Mouse (Mus musculus): ENCODE data around the gene Etfb. TPM values are rescaled to one million over a fixed set of nuclear protein-coding genes. Genes with fewer than 3 reads are reported as not detected.
"Not testable (repeated sequence)": the region's sequence is repeated elsewhere in the genome, so short reads cannot be mapped to it uniquely, and the experiment has no call there.

Gene Etfb
- 100 to 1,000 TPM; 882 to 955 TPM for total RNA-seq (2021)

DNA sequence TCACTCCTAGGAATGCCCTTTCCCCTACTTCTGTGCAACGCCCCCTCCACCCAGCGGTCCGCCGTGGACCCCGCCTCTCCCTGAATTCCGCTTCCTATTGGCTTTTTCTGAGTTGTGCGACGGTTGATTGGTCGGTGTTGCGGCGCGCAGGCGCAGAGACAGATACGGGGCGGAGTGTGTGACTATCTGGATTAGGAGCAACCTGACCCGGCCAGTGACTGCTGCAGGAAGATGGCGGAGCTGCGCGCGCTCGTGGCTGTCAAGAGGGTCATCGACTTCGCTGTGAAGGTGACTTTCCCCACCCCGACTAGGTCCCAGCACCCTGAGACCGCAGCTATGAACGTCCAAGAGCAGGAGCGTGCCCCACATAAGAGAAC is at the start of gene Etfb, which contains the start of gene Gm45233:
Gene Etfb, plus strand, starts transcription at position 167 of the 377 bp plus-strand sequence.
Gene Gm45233, plus strand, starts transcription at position 212 of the 377 bp plus-strand sequence.
- peak; percentile 95 for DNase-seq

GRCm38 (mm10) chr7:43399501-43399900 is 44.4 kb upstream of the Etfb start:
- DNase-seq: no peak

- no peak for DNase-seq
Observed at GRCm38 (mm10) chr7:43402718-43403117, 41.2 kb upstream of the Etfb start.

GRCm38 (mm10) chr7:43407573-43407972 is 36.3 kb upstream of the Etfb start:
- DNase-seq: no peak

- DNase-seq: no peak
Observed at GRCm38 (mm10) chr7:43408131-43408553, 35.7 kb upstream of the Etfb start, which contains the start of gene Siglecg. Siglecg (plus strand) TSS chr7:43408204.

DNA sequence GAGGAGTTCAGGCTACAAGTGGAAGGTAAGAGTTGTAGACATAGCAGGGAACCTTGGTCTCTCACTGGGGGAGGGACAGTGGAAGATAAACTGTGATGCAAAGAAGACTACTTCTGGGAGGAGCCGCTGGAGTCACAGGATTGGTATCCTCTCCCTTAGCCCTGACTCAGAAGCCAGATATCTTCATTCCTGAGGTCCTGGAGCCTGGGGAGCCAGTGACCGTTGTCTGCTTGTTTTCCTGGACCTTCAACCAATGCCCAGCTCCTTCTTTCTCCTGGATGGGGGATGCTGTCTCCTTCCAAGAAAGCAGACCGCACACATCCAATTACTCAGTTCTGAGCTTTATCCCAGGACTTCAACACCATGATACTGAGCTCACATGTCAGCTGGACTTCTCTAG is 34.8 kb upstream of the Etfb start:
- no peak for DNase-seq

DNA sequence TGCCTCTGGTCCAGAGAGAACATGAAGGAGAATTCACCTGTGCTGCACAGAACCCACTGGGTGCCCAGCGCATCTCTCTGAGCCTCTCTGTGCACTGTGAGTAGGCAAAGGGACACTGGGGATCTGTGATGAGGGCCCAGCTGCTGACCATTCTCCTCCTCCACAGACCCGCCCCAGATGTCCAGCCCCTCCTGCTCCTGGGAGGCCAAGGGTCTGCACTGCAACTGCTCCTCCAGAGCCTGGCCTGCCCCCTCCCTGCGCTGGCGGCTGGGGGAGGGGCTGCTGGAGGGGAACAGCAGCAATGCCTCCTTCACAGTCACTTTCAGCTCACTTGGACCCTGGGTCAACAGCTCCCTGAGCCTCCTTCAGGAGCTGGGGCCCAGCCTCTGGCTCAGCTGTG is 32.2 kb upstream of the Etfb start:
- DNase-seq: not testable (repeated sequence)

DNA sequence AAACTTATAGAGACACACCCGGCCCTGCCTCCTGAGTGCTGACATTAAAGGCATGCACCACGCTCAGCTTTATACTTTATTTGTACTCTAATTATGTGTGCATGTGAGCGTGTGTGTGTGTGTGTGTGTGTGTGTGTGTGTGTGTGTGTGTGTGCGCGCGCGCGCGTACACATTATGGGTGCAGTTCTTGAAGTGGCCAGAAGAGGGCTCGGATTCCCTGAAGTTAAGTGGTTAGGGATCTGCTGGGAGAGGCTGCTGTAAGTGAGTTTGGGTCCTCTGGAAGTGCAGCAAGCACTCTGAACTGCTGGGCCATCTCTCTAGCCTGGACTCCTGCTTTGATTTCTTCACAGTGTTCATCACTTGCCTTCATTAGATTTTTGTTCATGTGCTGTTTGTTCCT is 26.6 kb upstream of the Etfb start:
- no peak for DNase-seq

DNA sequence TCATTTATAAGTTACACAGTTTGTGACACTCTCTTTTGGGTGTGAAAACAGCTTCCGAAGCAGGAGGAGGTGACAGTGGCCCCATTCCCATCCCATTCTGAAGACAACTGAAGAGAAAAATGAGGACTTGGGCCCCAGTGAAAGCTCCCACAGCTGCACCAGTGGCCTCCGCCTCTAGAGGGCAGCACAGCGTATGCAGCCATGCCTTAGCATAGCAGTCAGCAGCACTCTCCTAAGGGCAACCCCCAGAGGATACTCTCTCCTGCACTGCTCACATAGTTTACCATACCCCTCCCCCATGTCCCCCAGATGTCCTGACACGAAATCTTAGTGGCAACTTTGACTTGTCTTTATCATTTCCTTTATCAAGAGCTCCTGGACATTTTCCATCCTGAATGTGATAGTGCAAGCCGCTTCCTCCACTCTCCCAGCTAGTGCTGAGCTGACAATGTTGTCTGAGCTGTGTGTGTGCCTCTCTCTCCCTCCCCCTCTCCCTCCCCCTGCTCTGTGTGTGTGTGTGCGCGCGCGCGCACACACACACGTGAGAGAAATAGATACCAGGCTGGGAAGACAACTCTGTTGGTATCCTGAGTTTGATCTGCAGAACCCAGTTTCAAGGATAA is 20.8 kb upstream of the Etfb start:
- DNase-seq: peak; percentile 90

DNA sequence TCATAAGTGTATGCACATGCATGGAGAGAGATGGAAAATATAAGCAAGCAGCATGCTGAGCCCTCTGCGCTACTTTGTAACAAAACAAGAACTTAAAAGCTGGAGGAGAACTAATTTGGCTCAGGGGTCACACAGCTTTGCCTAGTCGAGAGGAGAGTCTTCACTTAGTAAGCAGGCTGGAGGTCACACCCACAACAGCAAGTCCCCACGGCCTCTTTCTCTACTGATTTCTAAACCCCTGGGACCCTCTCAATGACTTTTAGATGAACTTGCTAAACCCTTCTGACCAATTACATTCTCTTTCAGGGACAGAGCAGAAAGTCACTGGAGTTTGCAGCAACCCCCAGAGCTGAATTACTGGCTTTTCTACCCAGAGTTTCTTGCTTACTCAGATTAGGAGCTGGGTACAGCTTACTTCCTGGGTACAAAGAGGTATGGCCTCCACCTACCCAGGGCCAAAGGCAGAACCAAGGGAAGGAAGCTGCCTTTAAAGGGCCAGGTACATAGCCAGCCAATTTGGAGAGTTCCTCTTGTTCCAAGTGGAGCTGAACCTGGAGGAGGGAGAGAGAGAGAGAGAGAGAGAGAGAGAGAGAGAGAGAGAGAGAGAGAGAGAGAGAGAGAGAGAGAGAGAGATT is 19.8 kb upstream of the Etfb start:
- no peak for DNase-seq

DNA sequence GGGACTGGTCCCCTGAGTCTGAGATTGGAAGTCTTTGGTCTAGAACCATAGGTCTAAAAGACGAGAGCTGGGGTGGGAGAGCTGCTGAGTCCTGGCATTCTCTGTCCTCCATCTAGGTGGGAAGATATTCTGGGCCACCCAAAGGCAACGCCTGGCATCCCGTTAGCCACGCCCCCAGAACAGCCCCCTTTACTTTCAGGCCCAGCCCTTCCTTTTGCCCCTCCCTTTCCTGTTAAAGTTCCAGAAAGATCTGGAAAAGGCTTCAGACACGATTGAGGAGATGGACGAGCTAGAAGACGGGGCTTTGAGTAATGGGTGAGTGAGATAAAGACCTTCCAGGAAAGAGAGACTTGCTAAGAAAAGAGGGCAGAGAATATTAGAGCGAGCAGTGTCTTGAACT is 16.5 kb upstream of the Etfb start, which contains the start of gene Lim2:
Gene Lim2, plus strand, starts transcription at position 265 of the 400 bp plus-strand sequence.
- no peak for DNase-seq

- DNase-seq: no peak
Observed at GRCm38 (mm10) chr7:43429500-43429899, 14.4 kb upstream of the Etfb start.

GRCm38 (mm10) chr7:43432891-43433290 is 11.0 kb upstream of the Etfb start:
- no peak for DNase-seq

- DNase-seq: no peak
Observed at GRCm38 (mm10) chr7:43434676-43435075, 9.2 kb upstream of the Etfb start.

DNA sequence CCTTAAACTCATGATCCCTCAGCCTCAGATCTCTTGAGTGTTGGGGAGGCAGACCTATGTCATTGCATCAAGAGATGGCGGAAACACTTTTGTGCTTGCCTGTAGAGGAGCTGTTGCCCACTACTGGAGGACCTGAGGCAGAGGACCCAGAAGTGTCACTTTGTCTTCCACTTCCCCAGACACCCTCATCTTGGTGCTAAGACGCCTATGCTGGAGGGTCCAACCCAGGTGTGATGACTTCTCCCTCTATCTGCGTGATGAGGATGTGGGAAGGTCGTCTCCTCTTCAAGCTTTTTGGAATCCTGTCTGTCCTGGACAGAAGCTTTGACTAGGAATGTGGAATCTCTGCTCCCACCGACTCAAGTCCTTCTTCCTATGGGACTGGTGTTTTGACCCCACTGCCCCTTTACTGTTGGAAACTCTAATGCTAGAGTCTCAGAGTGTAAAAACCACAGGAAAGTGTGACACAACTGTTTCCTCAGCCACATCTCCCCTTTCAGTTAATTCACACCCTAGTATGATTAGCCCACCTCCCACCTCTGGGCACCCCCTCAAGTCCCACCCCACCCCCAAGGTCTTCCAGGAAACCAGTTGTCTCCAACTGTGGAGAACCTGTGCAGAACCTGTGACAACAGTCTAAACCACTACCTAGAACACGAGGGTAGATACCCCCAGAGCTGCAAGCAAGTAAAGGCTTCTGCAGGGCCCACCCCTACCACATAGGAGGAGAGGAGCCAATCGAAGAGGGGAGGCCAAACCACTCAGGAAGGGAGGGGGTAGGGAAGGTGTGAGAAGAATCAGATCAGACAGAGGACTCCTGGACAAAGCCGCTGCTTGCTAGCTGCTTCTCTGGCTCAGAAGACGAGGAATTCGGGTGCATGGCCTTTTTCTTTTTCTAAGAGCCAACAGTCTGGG is 7.3 kb upstream of the Etfb start, which contains the start of gene Nkg7:
Gene Nkg7, plus strand, starts transcription at position 733 of the 915 bp plus-strand sequence.
- no peak for DNase-seq

- no peak for DNase-seq
Observed at GRCm38 (mm10) chr7:43438611-43439010, 5.3 kb upstream of the Etfb start.

GRCm38 (mm10) chr7:43440482-43440881 is 3.4 kb upstream of the Etfb start, which contains the start of gene Cldnd2:
Cldnd2 (plus strand) TSS chr7:43440782.
- DNase-seq: no peak

- DNase-seq: no peak
Observed at GRCm38 (mm10) chr7:43441071-43441470, 2.8 kb upstream of the Etfb start.

GRCm38 (mm10) chr7:43442684-43443083 is 1.2 kb upstream of the Etfb start:
- no peak for DNase-seq

DNA sequence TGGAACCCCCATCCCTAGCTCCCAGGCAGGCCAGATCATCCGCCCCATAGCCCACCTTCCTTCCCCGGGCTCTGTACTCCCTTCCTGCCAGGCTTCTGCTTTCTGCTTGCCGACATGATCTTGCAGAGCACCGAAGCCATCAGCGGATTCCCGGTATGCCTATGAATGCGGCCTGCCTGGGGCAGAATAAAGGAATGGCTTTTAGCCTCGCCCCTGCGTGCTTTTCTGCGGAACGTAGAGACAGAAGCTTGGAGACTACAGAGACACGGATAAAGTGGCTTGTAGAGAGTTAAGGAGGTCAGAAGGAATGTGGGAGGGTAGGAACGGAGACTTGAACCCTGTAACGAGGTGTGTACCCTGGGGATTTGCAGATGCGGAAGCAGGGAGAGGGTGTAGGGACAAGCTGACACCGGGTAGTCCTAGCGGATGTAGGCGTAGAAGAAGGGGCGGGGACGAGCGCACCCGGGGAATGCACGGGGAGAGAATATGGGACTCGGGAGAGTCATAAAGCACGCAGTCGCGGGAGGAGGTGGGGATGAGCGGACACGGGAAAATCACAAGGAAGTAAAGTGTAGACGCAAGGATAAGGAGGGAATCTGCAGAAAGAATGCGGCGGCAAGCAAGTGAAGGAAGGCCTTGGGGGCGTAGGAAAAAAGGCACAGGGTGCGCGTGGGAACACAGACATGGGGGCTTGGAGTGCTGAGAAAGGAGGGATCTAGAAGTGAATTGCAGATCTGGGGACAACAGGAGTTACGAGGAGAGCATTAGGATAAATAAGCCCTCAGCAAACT is 562 bp upstream of the Etfb start:
- peak; percentile 85 for DNase-seq

GRCm38 (mm10) chr7:43447801-43448200 is 3.9 kb downstream of the Etfb start:
- no peak for DNase-seq

- DNase-seq: peak; percentile 37
Observed at GRCm38 (mm10) chr7:43448246-43448645, 4.4 kb downstream of the Etfb start.

Measured in heart, postnatal 4 days (tissue).